Mouse (Mus musculus) intestine, embryonic 15.5 days (tissue): Measurements from ENCODE around the gene Syngap1. TPM values are rescaled to one million over a fixed set of nuclear protein-coding genes. Genes with fewer than 3 reads are reported as not detected.

Experiments
- polyA plus RNA-seq: library from polyadenylated mRNA; unstranded; fragments of >200 nt; fragmentation: Nextera tagmentation; extraction: Ambion mirVana; gene quantifications from 2 replicates; pipeline ENCODE4 v1.2.1, GENCODE M21; 2015

Gene Syngap1
- polyA plus RNA-seq, 1 experiment from 2014 or later = 1.2 TPM

Other genes starting within 250 kb of the Syngap1 start
- gene Crebrf, start 225.6 kb upstream of the Syngap1 start, polyA plus RNA-seq = 8.3 and 8.8 TPM in 2 replicates
- 48.7 and 50.1 TPM in 2 replicates for gene Bnip1, start 160.2 kb upstream of the Syngap1 start, polyA plus RNA-seq
- 0.14 TPM in 1 of 2 replicates, not detected in the other for gene Nkx2-5, start 96.2 kb upstream of the Syngap1 start, polyA plus RNA-seq
- gene Kifc5b, start 24.2 kb upstream of the Syngap1 start, polyA plus RNA-seq = 5.1 and 6.5 TPM in 2 replicates
- gene Phf1, start 8.2 kb upstream of the Syngap1 start, polyA plus RNA-seq = 6.6 and 6.9 TPM in 2 replicates
- 246 and 261 TPM in 2 replicates for gene Cuta, start 1.7 kb upstream of the Syngap1 start, polyA plus RNA-seq
- 14.0 and 14.2 TPM in 2 replicates for gene Zbtb9, start 31.9 kb downstream of the Syngap1 start, polyA plus RNA-seq
- 7.3 and 8.1 TPM in 2 replicates for gene Bak1, start 87.8 kb downstream of the Syngap1 start, polyA plus RNA-seq
- gene Itpr3, start 116.1 kb downstream of the Syngap1 start, polyA plus RNA-seq = 13.0 and 14.5 TPM in 2 replicates
- gene Uqcc2, start 192.7 kb downstream of the Syngap1 start, polyA plus RNA-seq = 266 and 272 TPM in 2 replicates
- 0.06 and 0.14 TPM in 2 replicates for gene Ip6k3, start 226.5 kb downstream of the Syngap1 start, polyA plus RNA-seq